Mouse (Mus musculus) B cell, adult 2 months (primary cell): Measurements from ENCODE around the gene Mthfsd.
"Not testable (repeated sequence)": the region's sequence is repeated elsewhere in the genome, so short reads cannot be mapped to it uniquely, and the experiment has no call there.

Source experiments
- DNase-seq, 2 experiments: peaks; one replicate each; pipeline ENCODE4 v3.0.0; 2022

Gene Mthfsd

DNA sequence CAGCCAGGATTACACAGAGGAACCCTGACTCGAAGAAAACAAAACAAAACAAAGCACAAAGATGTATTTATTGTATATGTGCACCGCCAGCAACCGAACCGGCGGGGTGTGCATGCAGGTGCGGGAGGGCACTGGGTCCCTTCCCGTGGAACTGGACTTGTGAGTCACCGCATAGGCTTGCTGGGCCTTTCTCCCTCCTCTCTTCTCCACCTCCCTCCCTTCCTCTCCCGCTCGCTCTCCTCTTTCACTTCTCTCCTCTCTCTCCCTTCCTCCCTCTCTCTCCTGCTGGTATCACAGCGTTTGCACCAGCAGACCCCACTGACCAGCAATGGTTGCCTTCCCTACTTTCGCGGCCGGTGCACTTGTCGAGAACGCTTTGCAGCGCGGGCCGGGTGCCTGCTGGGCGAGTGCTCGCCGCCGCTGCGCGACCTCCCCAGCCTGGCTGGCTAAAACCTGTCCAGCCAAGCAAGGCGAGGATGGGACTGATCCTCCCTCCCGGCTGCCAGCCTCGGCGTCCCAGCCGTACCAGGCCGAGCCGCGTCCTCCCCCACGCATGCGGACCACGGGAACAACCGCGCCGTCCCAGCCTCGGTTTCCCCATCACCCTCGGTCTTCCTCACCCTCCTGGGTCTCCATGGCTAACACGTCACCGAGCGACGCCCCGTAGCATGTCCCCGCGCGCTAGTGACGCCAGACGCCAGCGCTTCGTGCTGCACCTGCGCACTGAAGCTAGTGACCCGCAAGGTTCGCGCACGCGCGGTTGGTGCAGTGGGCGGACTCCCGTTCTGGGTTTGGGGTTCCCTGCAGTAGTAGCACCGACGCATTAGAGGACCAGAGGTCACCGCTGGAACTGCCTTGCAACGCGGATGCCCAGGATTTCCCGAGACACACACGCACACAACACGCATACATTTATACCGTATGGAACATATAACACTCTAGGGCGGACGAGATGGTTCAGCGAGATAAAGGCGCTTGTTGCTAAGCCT lies at the start of gene Mthfsd:
TSS of gene Mthfsd (minus strand) at position 725 of the 989 bp plus-strand sequence.
- DNase-seq, result peak; percentile 98

DNA sequence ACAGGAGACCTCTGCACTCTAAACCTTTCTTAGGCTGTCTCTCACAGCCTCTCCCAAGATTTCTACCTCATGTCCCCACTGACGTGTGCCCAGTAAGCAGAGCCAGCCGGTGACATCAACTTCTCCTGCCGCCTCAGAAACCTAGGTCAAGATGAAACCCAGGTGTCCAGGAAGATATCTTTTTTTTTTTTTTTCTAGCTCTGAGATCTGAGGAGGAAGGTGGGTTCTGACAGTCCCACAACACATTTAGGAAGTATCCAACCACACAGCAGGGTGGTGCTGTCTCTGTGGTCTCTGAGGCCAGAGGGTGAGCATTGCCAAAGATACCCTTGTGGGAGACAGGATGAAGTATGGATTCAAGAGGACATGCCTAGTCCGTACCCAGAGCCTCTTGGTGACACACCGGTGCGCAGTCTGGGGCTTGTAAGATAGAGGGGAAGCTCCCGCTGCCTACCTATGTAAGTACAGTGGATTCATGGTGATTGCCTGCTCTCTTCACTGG lies 48.8 kb upstream of the Mthfsd start:
- no peak for DNase-seq

DNA sequence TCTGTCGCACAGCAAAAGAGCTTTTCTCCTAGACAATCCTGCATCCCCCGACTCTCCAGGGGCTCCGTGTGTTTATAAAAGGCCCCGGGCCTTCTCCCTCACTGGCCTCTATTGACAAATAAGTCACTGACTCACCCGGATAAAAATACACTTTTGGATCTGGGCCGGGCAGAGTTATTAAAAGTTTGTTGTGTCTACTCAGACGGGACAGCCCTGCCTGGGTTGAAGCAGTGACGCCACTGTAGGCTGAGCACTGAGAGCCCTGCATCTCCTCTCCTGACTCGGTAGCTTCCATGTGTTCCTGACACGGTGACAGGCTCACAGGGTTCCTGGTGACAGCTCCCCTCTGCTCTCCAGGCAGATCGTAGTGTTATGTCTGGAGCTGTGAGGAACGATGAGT lies 44.2 kb upstream of the Mthfsd start:
- no peak for DNase-seq

DNA sequence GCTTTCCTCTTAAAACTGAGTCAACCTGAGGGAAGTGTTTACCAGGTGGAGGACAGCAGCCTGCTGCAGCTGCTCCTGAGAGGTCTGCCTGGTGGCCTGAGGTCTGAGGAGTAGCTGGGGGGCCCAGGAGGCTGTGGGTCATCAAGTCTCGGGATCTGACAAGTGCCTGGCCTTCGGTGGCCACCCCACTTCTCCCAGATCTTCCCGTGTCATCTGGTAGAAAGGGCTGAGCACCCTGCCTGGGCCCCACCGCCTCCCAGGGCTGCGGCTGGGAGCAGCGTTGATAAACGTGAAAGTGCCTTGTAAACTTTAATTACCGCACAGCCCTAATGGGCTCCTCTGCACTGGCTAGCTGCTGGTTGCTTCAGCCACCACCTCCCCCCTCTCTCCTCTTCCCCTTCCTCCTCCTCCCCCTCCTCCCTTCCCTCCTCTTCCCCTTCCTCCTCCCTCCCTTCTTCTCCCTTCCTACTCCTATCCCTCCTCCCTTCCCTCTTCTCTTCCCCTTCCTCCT lies 40.4 kb upstream of the Mthfsd start:
- DNase-seq, result no peak

DNA sequence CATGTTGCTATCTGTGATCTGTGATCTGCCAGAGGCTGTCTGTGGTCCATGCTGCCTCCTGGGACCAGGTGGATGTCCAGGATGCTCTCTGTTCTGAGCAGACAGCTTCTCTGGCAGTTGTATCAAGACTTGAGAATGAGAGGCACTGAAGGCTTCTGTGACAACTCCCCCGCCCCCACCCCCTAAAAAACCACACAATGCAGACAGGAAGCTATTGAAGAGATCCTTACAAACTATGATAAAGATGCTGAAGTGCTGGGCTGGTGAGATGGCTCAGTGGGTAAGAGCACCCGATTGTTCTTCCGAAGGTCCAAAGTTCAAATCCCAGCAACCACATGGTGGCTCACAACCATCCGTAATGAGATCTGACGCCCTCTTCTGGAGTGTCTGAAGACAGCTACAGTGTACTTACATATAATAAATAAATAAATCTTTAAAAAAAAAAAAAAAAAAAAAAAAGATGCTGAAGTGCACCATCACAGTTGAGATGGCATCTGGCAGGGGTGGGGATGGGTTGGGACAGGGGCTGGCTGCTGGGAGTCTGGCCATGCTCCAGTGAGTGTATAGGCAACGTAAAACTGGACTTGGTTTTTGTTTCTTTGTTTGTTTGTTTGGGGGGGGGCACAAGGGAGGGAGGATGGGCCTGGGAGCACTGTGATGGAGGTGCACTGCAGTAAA lies 37.4 kb upstream of the Mthfsd start:
- not testable (repeated sequence) for DNase-seq

DNA sequence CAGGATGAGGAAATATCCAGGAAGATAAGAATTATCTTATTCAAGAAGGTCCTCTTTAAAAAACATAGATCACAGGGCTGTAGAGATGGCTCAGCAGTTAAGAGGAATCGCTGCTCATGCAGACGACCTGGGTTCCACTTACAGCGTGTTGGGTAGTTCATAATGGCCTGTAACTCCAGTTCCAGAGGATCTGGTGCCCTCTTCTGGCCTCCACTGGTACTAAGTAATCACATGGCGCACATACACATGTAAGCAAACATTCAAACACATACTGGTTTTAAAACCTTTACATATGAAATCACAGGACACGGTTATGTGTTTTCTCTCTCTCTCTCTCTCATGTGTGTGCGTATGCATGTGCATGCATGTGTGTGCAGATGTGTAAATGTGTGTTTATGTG lies 28.7 kb upstream of the Mthfsd start:
- no peak for DNase-seq

DNA sequence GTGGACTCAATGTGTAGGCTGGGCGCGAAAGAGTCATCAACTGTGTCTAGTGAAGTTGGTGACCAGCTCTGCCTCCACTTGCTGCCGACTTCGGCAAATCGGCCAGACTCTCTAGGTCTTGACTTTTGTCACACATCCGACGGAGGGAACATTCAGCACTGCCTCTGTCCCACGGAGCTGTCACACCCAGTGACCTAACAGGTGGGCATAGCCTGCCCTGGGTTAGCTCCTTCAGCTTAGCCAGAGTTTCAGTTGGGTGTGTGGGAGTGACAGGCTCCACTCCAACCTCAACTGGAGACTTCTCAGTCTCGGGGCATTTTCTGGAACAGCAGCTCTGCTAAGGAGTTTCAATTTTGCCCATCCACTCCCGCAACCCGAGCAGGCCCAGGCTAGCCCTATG lies 26.3 kb upstream of the Mthfsd start:
- no peak for DNase-seq

DNA sequence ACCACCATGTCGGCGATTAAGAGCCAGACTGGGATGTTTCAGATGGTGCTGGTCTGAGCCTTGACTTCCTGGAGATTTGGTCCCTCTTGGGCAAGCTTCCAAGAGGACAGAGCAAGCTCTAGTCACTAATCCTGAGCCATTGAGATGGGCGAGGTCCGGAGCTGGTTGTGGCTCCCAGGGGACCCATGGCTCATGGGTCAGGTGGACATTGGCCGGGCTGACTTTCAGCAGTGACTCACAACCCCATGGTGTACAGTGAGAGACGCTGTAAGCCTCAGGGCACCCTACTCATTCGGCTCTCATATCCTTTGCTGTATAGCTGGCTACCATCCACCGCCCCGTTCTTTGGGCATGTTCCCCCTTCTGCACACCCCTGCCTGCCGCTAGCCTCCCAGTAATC lies 25.9 kb upstream of the Mthfsd start:
- DNase-seq, result no peak

DNA sequence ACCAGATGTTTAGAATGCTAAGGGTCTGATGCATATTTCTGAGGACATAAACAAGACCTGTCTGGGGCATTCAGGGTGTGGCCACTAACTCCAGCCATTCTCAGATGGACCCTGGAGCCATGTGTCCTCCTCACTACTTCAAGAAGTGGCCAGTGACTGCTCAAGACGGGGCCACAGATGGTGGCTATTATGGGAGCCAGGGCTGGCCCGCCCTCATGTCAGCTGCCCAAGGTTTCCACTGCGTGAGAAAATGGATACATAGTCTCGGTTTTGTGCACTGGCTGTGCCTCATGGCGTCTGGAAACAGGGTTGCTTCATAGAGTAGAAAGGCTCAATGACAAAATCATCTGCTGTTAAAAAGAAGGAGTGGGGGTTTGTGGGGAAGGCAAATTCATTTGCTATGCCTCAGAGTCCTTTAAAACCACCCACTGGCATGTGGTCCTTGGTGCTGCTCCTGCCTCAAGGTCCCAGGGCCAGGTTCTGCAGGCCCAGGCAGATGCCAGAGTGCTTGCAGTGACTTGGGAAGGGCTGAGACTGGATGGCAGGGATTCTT lies 24.8 kb upstream of the Mthfsd start:
- DNase-seq, result no peak

DNA sequence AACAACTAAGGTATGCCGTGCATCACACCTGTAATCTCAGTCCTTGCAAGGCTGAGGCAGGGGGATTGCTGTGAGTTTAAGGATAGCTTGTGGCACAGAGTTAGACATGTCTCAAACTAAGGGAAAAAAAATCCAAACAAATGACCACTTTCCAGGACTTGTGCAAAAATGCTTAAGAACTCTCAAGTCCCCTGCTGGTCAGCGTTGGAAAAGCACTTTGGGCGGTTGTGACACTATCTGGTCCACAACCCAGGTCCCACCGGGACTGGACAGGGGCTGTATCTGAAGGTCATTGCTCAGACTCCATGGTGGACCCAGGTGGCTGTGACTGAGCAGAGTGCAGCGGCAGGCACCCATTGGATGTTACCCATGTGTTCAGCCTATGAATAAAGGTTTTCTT lies 22.3 kb upstream of the Mthfsd start:
- peak; percentile 29 to 32 for DNase-seq

DNA sequence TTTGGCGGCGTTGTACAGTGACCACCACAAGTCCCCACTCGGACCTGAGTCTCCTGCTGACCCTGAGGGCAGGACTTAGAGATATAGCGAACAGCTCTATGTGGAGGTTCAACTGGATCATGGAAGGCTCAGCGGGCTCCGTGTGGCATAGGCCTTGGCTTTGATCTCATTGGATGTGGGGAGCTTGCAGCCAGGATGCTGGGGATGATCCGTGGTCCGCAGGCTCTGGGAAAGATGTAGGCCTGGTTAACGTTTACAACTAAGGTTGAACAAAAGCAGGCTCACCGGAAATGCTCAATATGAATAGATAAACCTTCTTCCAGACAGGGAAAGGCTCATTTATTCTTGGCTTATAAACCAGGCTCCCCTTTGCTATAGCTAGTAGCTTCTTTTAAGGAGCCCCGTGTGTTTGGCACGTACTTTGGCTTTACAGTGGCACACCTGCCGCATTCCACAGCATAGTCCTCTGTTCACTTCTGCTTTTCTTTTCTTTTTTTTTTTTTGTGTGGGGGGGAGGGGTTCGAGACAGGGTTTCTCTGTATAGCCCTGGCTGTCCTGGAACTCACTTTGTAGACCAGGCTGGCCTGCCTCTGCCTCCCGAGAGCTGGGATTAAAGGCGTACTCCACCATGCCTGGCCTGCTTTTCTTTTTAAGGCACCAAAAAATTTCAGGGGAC lies 21.2 kb upstream of the Mthfsd start:
- no peak for DNase-seq

DNA sequence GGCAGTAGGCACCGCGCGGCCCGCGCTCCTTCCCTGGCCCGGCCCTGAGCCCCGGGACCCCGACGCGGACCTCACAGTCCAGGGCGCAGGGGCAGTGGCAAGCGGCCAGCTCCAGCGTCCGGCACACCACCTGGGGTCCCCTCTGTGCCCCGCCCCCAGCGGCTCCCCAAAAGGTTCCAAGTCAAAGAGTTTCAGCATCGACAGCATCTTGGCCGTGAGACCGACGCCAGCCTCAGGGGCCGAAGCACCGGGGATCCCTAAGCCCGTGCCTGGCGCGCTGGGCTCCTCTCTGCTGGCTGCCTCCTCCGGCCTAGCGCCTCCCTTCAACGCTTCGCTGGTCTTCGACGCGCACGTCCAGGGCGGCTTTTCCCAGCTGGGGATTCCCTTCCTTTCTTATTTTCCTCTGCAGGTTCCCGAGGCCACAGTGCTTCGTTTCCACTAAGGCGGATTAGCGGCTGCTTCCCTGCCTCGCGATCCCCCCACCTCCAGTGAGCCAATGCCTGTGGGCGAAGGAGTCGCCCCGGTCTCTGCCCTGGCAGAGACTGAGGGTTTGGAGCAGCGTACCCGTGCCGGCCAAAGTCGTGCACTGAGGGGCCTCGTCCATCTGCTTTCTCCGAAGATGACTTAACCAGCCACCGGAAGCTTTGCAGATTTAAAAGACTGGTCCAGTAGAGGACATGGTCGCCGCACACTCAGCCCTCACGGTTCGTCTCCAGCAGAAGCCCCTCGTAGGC lies 20.5 kb upstream of the Mthfsd start:
- no peak for DNase-seq

DNA sequence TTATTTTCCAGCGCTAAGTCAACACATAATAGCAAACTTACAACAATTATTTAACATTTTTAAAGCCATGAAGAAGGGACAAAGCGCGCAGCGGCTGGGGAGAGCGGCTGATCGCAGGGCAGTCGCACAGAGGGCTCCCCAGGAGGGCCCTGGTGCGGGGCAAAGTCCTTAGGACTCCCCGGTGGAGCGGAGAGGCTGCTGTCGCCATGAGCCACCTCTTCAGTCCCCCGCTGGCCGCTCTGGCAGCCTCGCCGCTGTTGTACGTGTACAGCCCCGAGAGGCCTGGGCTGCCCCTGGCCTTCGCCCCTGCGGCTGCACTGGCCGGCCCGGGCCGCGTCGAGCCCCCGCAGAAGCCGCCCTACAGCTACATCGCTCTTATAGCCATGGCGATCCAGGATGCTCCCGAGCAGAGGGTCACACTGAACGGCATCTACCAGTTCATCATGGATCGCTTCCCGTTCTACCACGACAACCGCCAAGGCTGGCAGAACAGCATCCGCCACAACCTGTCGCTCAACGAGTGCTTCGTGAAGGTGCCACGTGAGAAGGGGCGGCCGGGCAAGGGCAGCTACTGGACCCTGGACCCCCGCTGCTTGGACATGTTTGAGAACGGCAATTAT lies 19.7 kb upstream of the Mthfsd start, which contains the start of gene Foxl1:
TSS of gene Foxl1 (plus strand) at position 185 of the 620 bp plus-strand sequence.
- no peak for DNase-seq

DNA sequence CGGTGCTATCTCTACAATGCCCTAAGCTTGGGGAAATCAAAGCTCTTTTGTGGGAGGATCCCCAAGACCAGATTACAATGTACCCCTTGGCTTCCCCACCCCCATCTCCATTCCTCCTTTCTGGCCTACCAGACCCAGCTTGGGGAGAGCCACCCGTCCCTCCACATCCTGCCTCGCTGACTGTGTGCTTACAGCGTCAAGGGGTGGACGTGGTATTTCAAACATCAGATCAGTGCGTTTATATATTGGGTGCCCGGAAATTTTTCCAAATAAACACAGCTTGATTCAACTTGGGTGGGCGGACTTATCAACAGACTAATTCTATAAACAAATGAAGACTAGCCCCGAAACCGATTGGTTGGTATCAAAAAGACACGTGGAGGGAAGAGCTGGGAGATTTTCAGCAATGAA lies 19.1 kb upstream of the Mthfsd start:
- no peak for DNase-seq

DNA sequence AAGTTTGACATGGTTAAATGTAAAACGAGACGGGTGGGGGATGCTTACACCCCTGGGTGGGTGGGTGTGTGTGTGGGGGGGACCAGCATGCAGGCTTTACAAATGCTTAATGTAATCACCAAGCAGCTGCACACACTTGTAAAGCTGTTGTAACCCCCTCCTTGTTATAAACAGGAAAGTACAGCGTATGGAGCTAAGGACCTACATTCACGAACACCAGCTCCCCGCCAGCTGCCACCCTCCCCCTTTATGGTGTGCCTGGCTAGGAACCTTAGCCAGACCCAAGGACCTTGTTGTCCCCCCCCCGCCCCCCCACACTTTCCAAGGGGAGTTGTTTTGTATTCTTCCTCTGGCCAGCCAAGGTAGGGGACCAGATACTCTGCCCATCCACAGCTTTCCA lies 18.5 kb upstream of the Mthfsd start:
- DNase-seq, result no peak

DNA sequence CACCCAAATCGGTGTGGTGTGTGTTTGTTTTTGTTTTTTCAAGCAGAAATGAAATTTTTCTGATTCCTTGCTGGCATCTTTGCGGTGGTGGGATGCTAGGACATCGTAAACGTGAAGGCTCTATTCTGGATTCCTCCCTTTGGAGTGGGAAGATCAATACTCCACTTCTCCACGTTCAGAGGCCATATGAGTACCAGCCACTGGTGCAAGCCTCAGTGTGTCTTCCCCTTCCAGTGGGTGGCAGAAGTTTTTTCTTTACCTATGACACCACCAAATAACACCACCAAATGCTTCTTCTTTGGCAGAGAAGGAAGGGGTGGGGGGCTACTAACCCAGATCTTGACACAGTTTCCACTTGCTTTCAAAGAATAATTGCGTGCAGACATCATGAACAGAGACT lies 18.0 kb upstream of the Mthfsd start:
- no peak for DNase-seq

DNA sequence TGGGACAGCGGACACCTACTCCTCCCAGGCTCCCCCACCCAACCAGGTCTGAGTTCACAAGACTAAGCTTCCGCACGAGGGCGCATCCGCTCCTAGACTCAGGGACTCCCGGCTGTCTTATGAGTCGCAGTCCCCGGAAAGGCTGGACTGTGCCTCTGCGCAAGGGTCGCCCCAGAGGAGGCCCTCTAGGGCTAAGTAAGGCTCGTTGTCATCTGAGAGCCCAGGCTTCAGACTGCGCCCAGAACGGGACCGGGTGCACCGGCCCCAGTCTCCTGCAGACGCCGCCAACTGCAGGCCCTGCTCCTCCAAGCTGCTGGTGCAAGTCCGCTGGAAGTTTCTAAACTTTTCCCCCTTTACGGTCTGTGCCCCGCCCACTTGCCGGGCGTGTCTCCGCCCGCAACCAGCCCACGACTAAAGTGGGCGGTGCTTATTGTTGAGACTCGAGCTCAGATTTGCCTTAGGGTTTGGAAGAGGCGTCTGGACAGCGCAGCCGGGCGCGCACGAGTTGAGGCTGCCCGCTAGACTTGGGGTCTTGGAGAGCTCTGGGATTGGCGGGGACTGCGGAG lies 17.2 kb upstream of the Mthfsd start:
- no peak for DNase-seq

DNA sequence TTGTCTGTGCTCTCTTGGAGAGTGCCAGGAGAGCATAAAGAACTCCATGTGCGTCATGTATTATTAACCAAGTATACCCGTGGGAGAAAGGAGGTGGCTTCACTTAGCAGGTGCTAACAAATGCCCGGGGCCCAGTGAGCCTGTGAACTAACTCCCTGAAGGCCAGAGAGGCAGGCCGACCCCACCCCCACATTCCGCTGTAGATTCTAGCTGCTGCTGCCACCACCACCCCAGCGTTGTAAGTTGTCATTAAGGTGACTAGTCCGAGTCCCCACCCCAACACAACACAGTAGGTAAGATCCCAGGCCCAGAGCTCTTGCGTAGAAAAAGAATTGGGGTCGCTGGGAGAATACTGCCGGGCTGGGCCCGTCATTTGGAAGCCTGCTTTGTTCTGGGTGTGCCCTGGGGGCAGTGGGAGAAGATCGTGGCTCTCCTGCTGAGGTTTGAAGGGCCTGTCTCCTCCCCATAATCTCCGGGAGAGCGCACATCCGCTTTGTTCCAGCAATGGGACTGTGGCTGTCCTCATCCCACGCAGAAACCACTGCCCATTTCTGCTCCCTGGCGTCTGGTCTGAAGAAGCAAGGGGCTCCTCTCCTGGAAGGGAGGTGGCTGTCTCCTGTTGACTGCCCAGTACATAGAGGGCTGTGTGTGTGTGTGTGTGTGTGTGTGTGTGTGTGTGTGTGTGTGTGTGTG lies 16.5 kb upstream of the Mthfsd start:
- DNase-seq, result no peak

DNA sequence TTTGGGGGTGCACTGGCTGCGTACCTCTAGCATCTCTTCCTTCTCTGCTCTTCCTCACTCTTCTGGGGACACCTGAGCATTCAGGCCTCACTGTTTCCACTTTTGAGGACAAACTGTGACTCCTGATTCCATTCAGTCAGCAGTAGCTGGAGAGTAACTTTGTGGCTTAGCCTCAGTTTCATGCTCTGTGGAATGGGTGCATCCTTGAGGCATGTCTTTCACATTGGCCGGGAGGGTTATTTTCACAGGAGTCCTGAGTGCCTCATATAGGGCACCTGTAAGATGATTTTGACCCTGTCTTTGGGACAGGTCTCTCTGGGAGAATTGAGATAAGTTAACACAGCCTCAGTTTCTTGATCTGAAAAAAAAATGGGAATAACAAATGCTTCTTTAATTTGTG lies 14.9 kb upstream of the Mthfsd start:
- DNase-seq, result no peak

DNA sequence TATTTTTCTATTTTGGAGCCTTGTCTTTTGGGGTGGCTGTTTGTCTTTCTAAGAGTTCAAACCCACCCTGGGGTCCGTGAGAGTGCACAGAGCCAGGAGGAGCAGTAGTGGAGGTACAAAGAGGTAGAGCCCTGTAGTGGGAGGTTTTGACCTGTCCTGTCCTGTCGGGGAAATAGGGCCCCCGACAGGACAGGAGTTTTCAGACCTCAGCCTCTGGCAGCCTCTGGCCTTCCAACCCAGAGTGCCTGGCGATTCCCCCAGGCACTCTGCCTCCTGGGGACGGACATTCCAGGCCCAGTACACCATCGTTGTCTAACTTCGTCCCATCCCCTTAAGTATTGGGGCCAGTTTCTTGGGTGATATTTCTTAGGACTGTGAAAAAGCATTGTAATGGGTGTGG lies 14.2 kb upstream of the Mthfsd start:
- no peak for DNase-seq

DNA sequence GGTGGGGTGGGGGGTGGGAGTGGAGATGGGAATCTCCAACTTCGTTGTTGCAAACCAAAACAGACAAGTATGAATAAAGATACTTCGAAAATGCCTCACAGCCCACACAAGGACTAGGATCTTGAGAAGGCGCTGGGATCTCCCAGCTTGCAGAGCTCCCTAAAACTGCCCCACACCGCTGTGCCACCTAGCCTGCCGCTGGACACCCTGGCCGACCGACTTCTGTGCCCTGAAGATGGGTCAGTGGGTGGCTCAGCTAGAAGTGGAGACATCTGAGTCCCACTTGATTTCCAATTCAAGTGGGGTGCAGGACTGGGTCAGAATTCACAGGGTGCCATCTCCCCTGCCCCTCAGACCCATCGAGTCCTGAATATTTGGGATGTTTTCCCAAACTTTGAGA lies 13.5 kb upstream of the Mthfsd start:
- DNase-seq, result no peak
